Mouse (Mus musculus): ENCODE measurements around the gene Tas2r129. TPM values are rescaled to one million over a fixed set of nuclear protein-coding genes. Genes with fewer than 3 reads are reported as not detected.
"Not testable (repeated sequence)": the region's sequence is repeated elsewhere in the genome, so short reads cannot be mapped to it uniquely, and the experiment has no call there.

Tas2r129 gene
- total RNA-seq (2021), result not detected
- long read RNA-seq, experiment 1, result 0 reads
- long read RNA-seq, experiment 2, result 0 reads

DNA sequence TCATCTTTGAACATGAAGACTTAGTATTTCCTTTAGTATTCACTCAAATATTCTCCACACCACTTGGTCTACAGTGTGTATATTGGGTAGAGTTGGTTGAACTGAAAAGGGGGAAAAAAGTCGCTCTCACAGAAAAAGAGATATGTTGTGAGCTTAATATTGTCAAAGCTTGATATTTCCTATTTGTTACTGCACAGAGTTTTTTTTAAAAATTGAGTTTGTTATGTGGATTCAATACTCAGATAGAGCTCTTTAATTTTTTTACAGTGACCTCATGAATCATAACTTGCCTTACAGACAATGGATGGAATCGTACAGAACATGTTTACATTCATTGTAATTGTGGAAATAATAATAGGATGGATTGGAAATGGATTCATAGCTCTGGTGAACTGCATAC is at the start of gene Tas2r129:
Tas2r129 (plus strand) TSS at position 301 of the 400 bp plus-strand sequence.
- no peak for TF ChIP-seq CTCF (IDR thresholded peaks at IDR 0.05)
- DNase-seq (ENCODE audit: extremely low spot score in 1 of 2, low spot score in 2 of 2), result no peak
- Histone ChIP-seq H3K27ac (no peak within 1 kb of the TSS), H3K4me3 (no peak within 1 kb of the TSS)
- intact Hi-C loops (cut with DNase I), result no loop called here

DNA sequence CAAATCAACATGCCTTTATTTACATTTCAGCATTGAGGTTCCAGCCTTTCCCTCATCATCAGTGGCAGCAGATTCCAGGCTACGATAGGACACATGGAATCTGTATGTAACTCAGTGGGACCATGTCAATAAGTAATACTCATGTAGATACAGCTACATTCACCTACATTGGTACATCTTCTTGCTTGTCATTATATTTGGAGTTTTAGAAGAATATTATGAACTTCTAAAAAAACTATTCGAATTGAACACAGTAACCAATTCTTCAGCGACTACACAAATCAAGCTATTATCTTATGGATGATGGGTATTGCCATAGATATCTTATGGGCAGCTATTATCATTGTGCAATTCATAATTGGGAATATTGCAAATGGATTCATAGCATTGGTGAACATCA is 41.6 kb upstream of the Tas2r129 start, which contains the start of gene Tas2r125:
Tas2r125 (plus strand) TSS at position 301 of the 400 bp plus-strand sequence.
- Histone ChIP-seq H3K4me3 (no peak within 1 kb of the TSS), H3K27ac (no peak within 1 kb of the TSS)
- TF ChIP-seq CTCF (IDR thresholded peaks at IDR 0.05), result no peak
- DNase-seq (ENCODE audit: extremely low spot score in 1 of 2, low spot score in 2 of 2), result no peak
- intact Hi-C loops (cut with DNase I), result no loop called here

DNA sequence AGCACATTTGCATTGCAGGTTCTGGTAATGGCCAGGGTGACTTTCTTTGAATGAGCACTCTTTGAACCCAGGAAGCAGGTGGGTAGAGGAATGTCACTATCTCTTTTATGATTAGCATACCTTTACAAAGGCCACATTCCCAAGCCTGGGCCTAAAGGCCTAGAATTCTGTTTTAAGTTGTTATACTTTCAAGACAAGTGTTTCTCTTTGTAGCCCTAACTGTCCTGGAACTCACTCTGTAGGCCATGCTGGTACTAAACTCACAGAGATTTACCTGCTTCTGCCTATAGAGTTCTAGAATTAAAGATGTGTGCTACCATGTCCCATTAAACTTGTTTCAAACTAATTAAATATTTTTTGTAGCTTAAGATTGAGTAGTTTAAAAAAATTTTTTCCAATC is 9.5 kb upstream of the Tas2r129 start:
- DNase-seq (ENCODE audit: extremely low spot score in 1 of 2, low spot score in 2 of 2); H3K4me3 ChIP-seq; intact Hi-C loops (cut with DNase I); H3K27ac ChIP-seq: not testable (repeated sequence)

DNA sequence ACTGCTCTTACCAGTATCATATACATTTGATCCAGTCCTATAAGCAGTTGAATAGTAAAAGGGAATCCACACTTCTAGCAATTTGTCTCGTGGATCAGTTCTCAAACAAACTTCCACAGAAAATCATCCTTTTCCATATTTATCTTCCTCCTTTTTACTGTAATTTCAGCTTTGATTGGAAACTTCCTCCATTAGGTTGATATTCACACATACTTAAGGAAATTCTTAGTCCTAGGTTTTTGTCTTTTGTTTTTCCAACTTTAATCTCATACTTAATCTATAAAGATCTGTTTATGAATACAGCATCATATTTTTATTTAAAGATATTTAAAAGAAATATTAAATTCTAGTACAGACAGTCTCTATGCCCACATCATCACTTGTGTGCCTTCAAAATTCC is 6.9 kb downstream of the Tas2r129 start, which contains the start of gene Tas2r131:
Tas2r131 (minus strand) TSS at position 101 of the 400 bp plus-strand sequence.
- TF ChIP-seq CTCF (IDR thresholded peaks at IDR 0.05), result no peak
- intact Hi-C loops (cut with DNase I), result no loop called here
- no peak for DNase-seq (ENCODE audit: extremely low spot score in 1 of 2, low spot score in 2 of 2)
- H3K27ac ChIP-seq, result no peak within 1 kb of the TSS
- no peak within 1 kb of the TSS for H3K4me3 ChIP-seq

DNA sequence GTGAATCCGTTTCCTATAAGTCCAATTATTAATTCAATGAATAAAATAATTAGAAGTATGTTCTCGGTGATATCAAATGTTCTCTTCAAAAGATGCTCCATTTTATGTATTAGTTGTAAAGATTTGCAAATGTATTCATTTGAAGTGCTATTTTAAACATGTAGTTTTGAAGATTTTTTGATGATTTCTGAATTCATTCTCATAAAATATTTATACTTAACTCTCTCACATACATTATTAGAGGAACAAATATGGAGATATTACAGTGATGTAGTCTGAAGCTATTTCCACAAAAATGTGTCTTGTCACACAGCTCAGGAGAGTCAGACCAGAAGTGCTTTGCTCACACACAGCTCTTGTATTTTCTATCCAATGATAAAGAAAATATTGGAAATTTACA is 30.0 kb downstream of the Tas2r129 start, which contains the start of gene Tas2r109:
Tas2r109 (minus strand) TSS at position 101 of the 400 bp plus-strand sequence.
- TF ChIP-seq CTCF (IDR thresholded peaks at IDR 0.05), result no peak
- no peak within 1 kb of the TSS for H3K27ac ChIP-seq
- no peak within 1 kb of the TSS for H3K4me3 ChIP-seq
- no peak for DNase-seq (ENCODE audit: extremely low spot score in 1 of 2, low spot score in 2 of 2)
- intact Hi-C loops (cut with DNase I), result loop anchor here (10.0 kb wide), 1 partner anchor 186 kb away; no protein-coding TSS in a partner anchor

Other genes with a start within 250 kb of the Tas2r129 start
- gene Tas2r122, start 239.2 kb upstream of the Tas2r129 start, total RNA-seq (2021), result not detected
- not detected for gene Tas2r115, start 213.1 kb upstream of the Tas2r129 start, total RNA-seq (2021)
- gene Tas2r124, start 196.4 kb upstream of the Tas2r129 start, total RNA-seq (2021), result not detected
- not detected for gene Tas2r102, start 189.0 kb upstream of the Tas2r129 start, total RNA-seq (2021)
- not detected for gene Tas2r136, start 172.9 kb upstream of the Tas2r129 start, total RNA-seq (2021)
- gene Tas2r117, start 148.3 kb upstream of the Tas2r129 start, total RNA-seq (2021), result not detected
- gene Tas2r123, start 104.0 kb upstream of the Tas2r129 start, total RNA-seq (2021), result not detected
- gene Tas2r116, start 95.7 kb upstream of the Tas2r129 start, total RNA-seq (2021), result not detected
- not detected for gene Tas2r110, start 83.1 kb upstream of the Tas2r129 start, total RNA-seq (2021)
- gene Tas2r113, start 58.1 kb upstream of the Tas2r129 start, total RNA-seq (2021), result not detected
- not detected for gene Tas2r125, start 41.5 kb upstream of the Tas2r129 start, total RNA-seq (2021)
- gene Tas2r131, start 6.8 kb downstream of the Tas2r129 start, total RNA-seq (2021), result not detected
- not detected for gene Tas2r109, start 29.9 kb downstream of the Tas2r129 start, total RNA-seq (2021)
- gene Tas2r103, start 86.0 kb downstream of the Tas2r129 start, total RNA-seq (2021), result not detected
- gene Tas2r140, start 104.7 kb downstream of the Tas2r129 start, total RNA-seq (2021), result not detected
- 100 to 1,000 TPM in 1 of 2 experiments, 10 to 100 TPM in 1; 99.0 to 107 TPM for gene Smim10l1, start 153.8 kb downstream of the Tas2r129 start, total RNA-seq (2021)